Mouse (Mus musculus) hindbrain, embryonic 14.5 days (tissue): ENCODE results near the gene Cmah. TPM values are rescaled to one million over a fixed set of nuclear protein-coding genes. Genes with fewer than 3 reads are reported as not detected.

Experiments
- ATAC-seq: fragments of 200-750 bp; cut with Nextera tagmentation; 2 replicates; pipeline ENCODE4 v1.8.0; 2017; ENCODE audit warnings: moderate number of reproducible peaks, mild to moderate bottlenecking, moderate TSS enrichment, moderate library complexity; ENCODE audit not compliant: low FRiP score
- DNase-seq: peaks from one replicate; pipeline ENCODE4 v3.0.0-alpha.2; 2015; ENCODE audit warnings: low spot score
- H3K27ac ChIP-seq: fragments of 300-500 bp; sonication (generic); 2 replicates; pipeline ENCODE4 v1.5.1; 2014; ENCODE audit warnings: mild to moderate bottlenecking, moderate library complexity
- H3K27me3 ChIP-seq: fragments of 300-500 bp; sonication (generic); 2 replicates; pipeline ENCODE4 v1.6.1; 2014; ENCODE audit warnings: mild to moderate bottlenecking, low read length, mixed read lengths; ENCODE audit not compliant: control insufficient read depth, insufficient read depth
- H3K36me3 ChIP-seq: fragments of 300-500 bp; sonication (generic); replicated peaks from 2 replicates; pipeline ENCODE4 v1.6.1; 2014; ENCODE audit not compliant: control insufficient read depth, insufficient read depth
- H3K4me1 ChIP-seq: fragments of 300-500 bp; sonication (generic); replicated peaks from 2 replicates; pipeline ENCODE4 v1.6.1; 2014; ENCODE audit warnings: antibody characterized with exemption, low read length, mixed read lengths; ENCODE audit not compliant: control insufficient read depth, insufficient read depth
- H3K4me2 ChIP-seq: fragments of 300-500 bp; sonication (generic); replicated peaks from 2 replicates; pipeline ENCODE4 v1.6.1; 2014; ENCODE audit warnings: mild to moderate bottlenecking, moderate library complexity
- H3K4me3 ChIP-seq: fragments of 300-500 bp; sonication (generic); replicated peaks from 2 replicates; pipeline ENCODE4 v1.5.1; 2014; ENCODE audit warnings: mild to moderate bottlenecking, low read length
- H3K9ac ChIP-seq: fragments of 300-500 bp; sonication (generic); 2 replicates; pipeline ENCODE4 v1.6.1; 2014
- H3K9me3 ChIP-seq: fragments of 300-500 bp; sonication (generic); 2 replicates; pipeline ENCODE4 v1.6.1; 2016; ENCODE audit warnings: low read length; ENCODE audit not compliant: control insufficient read depth
- WGBS: fragments of 180-500 bp; shearing (Covaris S2); extraction: QIAGEN DNeasy Blood & Tissue Kit; methylation state at CpG from one replicate; pipeline ENCODE4 v1.1.7; 2014; 5-methylcytosine and 5-hydroxymethylcytosine counted together
- polyA plus RNA-seq: library from polyadenylated mRNA; unstranded; fragments of >200 nt; fragmentation: Nextera tagmentation; extraction: Ambion mirVana; gene quantifications from 2 replicates; pipeline ENCODE4 v1.2.1, GENCODE M21; 2014

Gene Cmah
- polyA plus RNA-seq, 1 experiment from 2014 or later, result 0.32 TPM

- H3K27me3 ChIP-seq, result no peaks in the 10 kb centered on the region
- DNase-seq (no peak), ATAC-seq (no peak)
- no peak overlapping the region for H3K9ac ChIP-seq
- no peaks in the 10 kb centered on the region for H3K36me3 ChIP-seq
- 88% methylated on average over 13 of the region's 13 CpGs for WGBS
- no peak overlapping the region for H3K27ac ChIP-seq
- no peak overlapping the region for H3K4me2 ChIP-seq
- H3K4me1 ChIP-seq, result no peaks in the 10 kb centered on the region
- no peaks in the 10 kb centered on the region for H3K9me3 ChIP-seq
- H3K4me3 ChIP-seq, result no peak overlapping the region
Measured at GRCm38 (mm10) chr13:24419560-24420250, 92.5 kb downstream of the Cmah start.

- Histone ChIP-seq H3K4me2 (no peak overlapping the region), H3K27me3 (no peaks in the 10 kb centered on the region), H3K9me3 (no peaks in the 10 kb centered on the region), H3K36me3 (no peaks in the 10 kb centered on the region), H3K4me3 (no peak overlapping the region), H3K27ac (no peak overlapping the region), H3K9ac (no peak overlapping the region), H3K4me1 (no peaks in the 10 kb centered on the region)
- ATAC-seq (no peak), DNase-seq (no peak)
- WGBS, result 49% methylated on average over 3 of the region's 3 CpGs
Measured at GRCm38 (mm10) chr13:24421987-24422386, 94.8 kb downstream of the Cmah start.

- 80% methylated on average over 5 of the region's 5 CpGs for WGBS
- no peaks in the 10 kb centered on the region for H3K9me3 ChIP-seq
- no peak overlapping the region for H3K4me2 ChIP-seq
- no peak overlapping the region for H3K9ac ChIP-seq
- H3K4me1 ChIP-seq, result no peaks in the 10 kb centered on the region
- ATAC-seq, result no peak
- H3K36me3 ChIP-seq, result no peaks in the 10 kb centered on the region
- H3K27me3 ChIP-seq, result no peaks in the 10 kb centered on the region
- H3K27ac ChIP-seq, result no peak overlapping the region
- no peak overlapping the region for H3K4me3 ChIP-seq
- DNase-seq, result no peak
Measured at GRCm38 (mm10) chr13:24430215-24430614, 103.0 kb downstream of the Cmah start.

- ATAC-seq (no peak), DNase-seq (no peak)
- Histone ChIP-seq H3K36me3 (no peaks in the 10 kb centered on the region), H3K9ac (no peak overlapping the region), H3K4me2 (no peak overlapping the region), H3K9me3 (no peaks in the 10 kb centered on the region), H3K27me3 (no peaks in the 10 kb centered on the region), H3K4me1 (no peaks in the 10 kb centered on the region), H3K4me3 (no peak overlapping the region), H3K27ac (no peak overlapping the region)
- WGBS, result 92% methylated on average over 3 of the region's 3 CpGs
Measured at GRCm38 (mm10) chr13:24431593-24431992, 104.4 kb downstream of the Cmah start.

- ATAC-seq, result no peak
Measured at GRCm38 (mm10) chr13:24442272-24442671, 115.1 kb downstream of the Cmah start.

GRCm38 (mm10) chr13:24443763-24444347, 116.7 kb downstream of the Cmah start:
- 85% methylated on average over 4 of the region's 4 CpGs for WGBS
- no peak for ATAC-seq
- H3K27me3 ChIP-seq, result no peaks in the 10 kb centered on the region

More at GRCm38 (mm10) chr13:24442272-24442671, 115.1 kb downstream of the Cmah start:
- Histone ChIP-seq H3K4me1 (no peaks in the 10 kb centered on the region), H3K4me3 (no peak overlapping the region), H3K27ac (no peak overlapping the region), H3K27me3 (no peaks in the 10 kb centered on the region), H3K4me2 (no peak overlapping the region), H3K36me3 (no peaks in the 10 kb centered on the region), H3K9me3 (no peaks in the 10 kb centered on the region), H3K9ac (no peak overlapping the region)
- DNase-seq, result no peak
- WGBS, result 82% methylated on average over 6 of the region's 6 CpGs

GRCm38 (mm10) chr13:24444709-24445108, 117.5 kb downstream of the Cmah start:
- H3K4me3 ChIP-seq, result no peak overlapping the region
- H3K27ac ChIP-seq, result no peak overlapping the region
- H3K4me2 ChIP-seq, result no peak overlapping the region
- no peaks in the 10 kb centered on the region for H3K4me1 ChIP-seq
- H3K27me3 ChIP-seq, result no peaks in the 10 kb centered on the region
- ATAC-seq (no peak), DNase-seq (no peak)
- no peaks in the 10 kb centered on the region for H3K36me3 ChIP-seq
- 79% methylated on average over 4 of the region's 4 CpGs for WGBS
- H3K9ac ChIP-seq, result no peak overlapping the region
- no peaks in the 10 kb centered on the region for H3K9me3 ChIP-seq

More at GRCm38 (mm10) chr13:24443763-24444347, 116.7 kb downstream of the Cmah start:
- Histone ChIP-seq H3K36me3 (no peaks in the 10 kb centered on the region), H3K27ac (no peak overlapping the region), H3K4me3 (no peak overlapping the region), H3K9me3 (no peaks in the 10 kb centered on the region), H3K4me1 (no peaks in the 10 kb centered on the region), H3K4me2 (no peak overlapping the region), H3K9ac (no peak overlapping the region)
- no peak for DNase-seq

GRCm38 (mm10) chr13:24445166-24445565, 118.0 kb downstream of the Cmah start:
- Histone ChIP-seq H3K9ac (no peak overlapping the region), H3K27me3 (no peaks in the 10 kb centered on the region), H3K4me2 (no peak overlapping the region), H3K27ac (no peak overlapping the region), H3K4me3 (no peak overlapping the region), H3K4me1 (no peaks in the 10 kb centered on the region), H3K36me3 (no peaks in the 10 kb centered on the region), H3K9me3 (no peaks in the 10 kb centered on the region)
- 90% methylated on average over 3 of the region's 3 CpGs for WGBS
- ATAC-seq, result no peak
- no peak for DNase-seq

- ATAC-seq, result no peak
- Histone ChIP-seq H3K36me3 (no peaks in the 10 kb centered on the region), H3K4me3 (no peak overlapping the region), H3K4me1 (no peaks in the 10 kb centered on the region), H3K9me3 (no peaks in the 10 kb centered on the region), H3K4me2 (no peak overlapping the region), H3K27me3 (no peaks in the 10 kb centered on the region), H3K9ac (no peak overlapping the region), H3K27ac (no peak overlapping the region)
- DNase-seq, result no peak
- 82% methylated on average over 4 of the region's 4 CpGs for WGBS
Measured at GRCm38 (mm10) chr13:24446081-24446480, 118.9 kb downstream of the Cmah start.
